Mouse (Mus musculus) bone marrow macrophage, adult 2 months (primary cell): ENCODE data around the gene Pafah1b3. TPM values are rescaled to one million over a fixed set of nuclear protein-coding genes. Genes with fewer than 3 reads are reported as not detected.

Experiments
- H3K27ac ChIP-seq: 2 replicates; pipeline ENCODE4 v1.5.1; 2012; ENCODE audit warnings: low read depth, low read length; ENCODE audit not compliant: insufficient read depth
- H3K4me1 ChIP-seq: 2 replicates; pipeline ENCODE4 v1.6.1; 2012; ENCODE audit warnings: low read length; ENCODE audit not compliant: control insufficient read depth, insufficient read depth
- H3K4me3 ChIP-seq: 2 replicates; pipeline ENCODE4 v1.5.1; 2012; ENCODE audit warnings: mild to moderate bottlenecking, low read length, moderate library complexity; ENCODE audit not compliant: insufficient read depth
- CTCF ChIP-seq: IDR thresholded peaks from 2 replicates; pipeline ENCODE4 v1.5.1; 2012; ENCODE audit warnings: low read depth, mild to moderate bottlenecking, low read length, moderate library complexity
- POLR2A ChIP-seq: IDR thresholded peaks from 2 replicates; pipeline ENCODE4 v1.6.1; 2012; ENCODE audit warnings: mild to moderate bottlenecking, low read depth, low read length, borderline replicate concordance
- polyA plus RNA-seq: library from polyadenylated mRNA; stranded (reverse); fragments of >200 nt; gene quantifications from 2 replicates; pipeline ENCODE4 v1.2.4, GENCODE M21; 2012; ENCODE audit not compliant: missing spikeins, insufficient read depth, insufficient read length

Pafah1b3 gene
- polyA plus RNA-seq, 1 experiment, result 35.5 TPM

DNA sequence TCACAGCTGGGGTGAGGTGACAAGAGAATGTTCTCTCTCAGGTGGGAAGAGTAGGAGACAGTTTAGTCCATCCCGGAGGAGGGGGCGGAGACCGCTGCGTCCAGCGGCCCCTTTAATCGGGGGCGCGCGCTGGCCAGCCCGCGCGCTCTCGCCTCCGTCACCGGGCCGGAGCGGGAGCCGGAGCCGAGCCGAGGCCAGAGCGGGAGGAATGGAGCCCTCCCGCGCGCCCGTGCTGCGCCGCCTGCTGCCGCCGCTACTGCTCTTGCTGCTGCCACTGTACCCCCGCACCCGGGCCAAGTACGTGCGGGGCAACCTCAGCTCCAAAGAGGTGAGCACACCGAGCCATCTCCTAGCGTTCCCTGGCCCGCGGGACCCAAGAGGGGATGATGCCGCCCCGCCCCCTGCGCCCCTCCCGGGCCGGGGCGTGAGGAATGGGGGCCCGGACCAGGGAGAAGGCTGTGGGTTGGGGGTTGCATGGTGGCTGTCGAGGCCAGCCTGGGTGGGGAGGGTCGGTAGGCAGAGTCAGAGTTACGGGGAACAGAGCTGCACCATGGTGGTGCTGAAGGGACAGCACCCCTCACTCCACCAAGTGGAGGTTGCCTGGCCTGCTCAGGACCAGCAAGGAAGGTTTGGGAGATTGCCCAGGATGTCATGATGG lies 8.3 kb upstream of the Pafah1b3 start, which contains the start of gene Tmem145:
Gene Tmem145 (plus strand): TSS at position 151 of the 658 bp plus-strand sequence.
- TF ChIP-seq POLR2A (no peak), CTCF (no peak)

DNA sequence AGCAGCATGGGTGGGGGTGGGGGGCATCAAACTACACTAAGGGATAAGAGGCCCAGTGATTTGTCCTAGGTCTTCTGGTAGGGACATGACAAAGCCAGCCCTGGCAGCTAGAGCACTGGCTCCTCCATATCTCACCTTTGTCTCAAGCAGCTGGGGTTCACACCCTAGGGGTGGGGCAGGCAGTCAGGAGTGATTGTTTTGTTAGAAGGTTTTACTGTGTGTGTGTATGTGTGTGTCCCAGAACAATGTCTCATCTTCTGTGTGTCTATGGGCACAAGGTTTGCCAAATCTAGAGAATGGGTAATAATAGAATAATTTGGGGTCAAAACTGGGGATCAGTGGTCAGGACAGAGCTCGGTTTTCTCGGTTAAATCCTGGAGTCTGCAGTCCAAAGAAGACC lies 7.7 kb upstream of the Pafah1b3 start:
- TF ChIP-seq CTCF (no peak), POLR2A (no peak)
- Histone ChIP-seq H3K4me3 (peak overlapping the region; percentile 60; the same call in 1 of the 2 replicates), H3K4me1 (0 out of 2 replicates have a peak, but pooled peaks cover 3% of the 10 kb centered on the region), H3K27ac (no peak overlapping the region)

More for the DNA sequence above, 8.3 kb upstream of the Pafah1b3 start, which contains the start of gene Tmem145:
- Histone ChIP-seq H3K4me3 (peak within 1 kb of the TSS; percentile 60), H3K27ac (no peak within 1 kb of the TSS), H3K4me1 (0 out of 2 replicates have a peak, but pooled peaks cover 3% of the 10 kb centered on the region)

DNA sequence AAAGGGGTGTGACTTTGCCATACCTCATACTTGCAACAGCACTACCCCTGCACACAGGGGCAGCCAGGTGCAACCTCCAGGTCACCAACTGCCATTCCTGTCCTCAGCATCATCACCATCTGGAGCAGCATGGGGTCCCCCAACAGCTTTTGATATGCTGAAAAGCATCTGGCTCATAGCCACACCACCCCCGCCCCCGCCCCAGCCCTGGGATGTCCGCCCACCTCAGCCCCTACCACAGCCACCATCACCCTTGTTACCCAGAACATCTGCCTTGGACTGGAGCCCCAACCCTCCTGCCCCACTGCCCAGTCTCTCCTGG lies 5.9 kb upstream of the Pafah1b3 start:
- no peak overlapping the region for H3K4me3 ChIP-seq
- H3K4me1 ChIP-seq, result 0 out of 2 replicates have a peak, but pooled peaks cover 3% of the 10 kb centered on the region
- no peak overlapping the region for H3K27ac ChIP-seq
- no peak for TF ChIP-seq POLR2A
- no peak for TF ChIP-seq CTCF

DNA sequence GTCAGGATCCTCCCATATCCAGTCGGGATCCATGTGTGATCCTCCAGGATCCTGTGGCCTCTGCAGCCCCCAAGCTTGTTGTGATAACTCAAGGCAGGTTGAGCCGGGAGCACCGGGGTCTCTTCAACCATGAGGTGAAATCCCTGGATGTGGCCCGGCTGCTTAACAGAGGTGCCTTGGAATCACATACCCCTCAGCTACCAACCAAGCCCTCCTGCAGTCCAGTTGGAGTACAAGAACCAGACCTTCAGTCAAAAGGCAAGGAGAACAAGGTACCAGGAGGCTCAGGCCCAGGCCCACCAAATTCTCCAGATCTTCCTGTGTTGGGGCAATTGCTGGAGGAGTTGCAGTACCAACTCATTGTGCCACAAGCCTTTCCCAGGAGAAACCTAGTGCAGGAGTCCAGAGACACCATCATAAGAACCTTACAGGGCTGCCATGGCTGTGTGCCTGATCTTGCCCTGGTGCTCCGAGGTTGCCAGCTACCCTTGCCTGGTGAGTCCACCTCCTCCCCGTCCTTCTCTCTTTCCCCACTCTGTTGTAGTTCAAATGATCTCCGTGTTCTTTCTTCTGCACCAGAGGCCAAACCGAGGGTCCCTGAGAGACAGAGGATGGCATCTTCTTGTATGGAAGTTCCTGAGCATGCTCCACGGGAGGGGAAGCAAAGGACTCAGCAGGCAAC lies 5.4 kb upstream of the Pafah1b3 start:
- no peak overlapping the region for H3K27ac ChIP-seq
- no peak overlapping the region for H3K4me3 ChIP-seq
- 0 out of 2 replicates have a peak, but pooled peaks cover 4% of the 10 kb centered on the region for H3K4me1 ChIP-seq
- no peak for TF ChIP-seq CTCF
- no peak for TF ChIP-seq POLR2A

DNA sequence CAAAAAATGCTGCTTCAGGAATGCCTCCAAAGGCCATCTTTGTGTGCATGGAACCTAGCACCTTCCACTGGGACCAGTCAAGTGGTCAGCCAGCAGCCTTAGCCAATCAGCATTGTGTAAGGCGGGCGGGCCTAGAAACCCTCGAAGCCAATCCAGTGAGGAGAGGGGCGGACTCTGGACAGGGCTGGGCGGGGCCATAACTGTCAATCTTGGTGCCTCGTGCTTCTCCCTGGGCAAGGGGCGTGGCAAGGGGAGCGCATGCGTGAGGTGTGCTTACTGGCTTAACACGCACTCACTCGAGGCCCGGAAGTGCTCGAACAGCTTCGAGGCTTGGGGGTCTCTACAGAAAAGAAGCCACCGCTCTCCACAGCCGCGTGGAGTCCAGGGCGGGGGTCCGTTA lies 3.3 kb upstream of the Pafah1b3 start, which contains the start of gene Prr19:
Gene Prr19 (plus strand): TSS at position 349 of the 400 bp plus-strand sequence.
- Histone ChIP-seq H3K4me3 (no peak within 1 kb of the TSS), H3K27ac (no peak within 1 kb of the TSS), H3K4me1 (0 out of 2 replicates have a peak, but pooled peaks cover 5% of the 10 kb centered on the region)
- TF ChIP-seq POLR2A (no peak), CTCF (no peak)

DNA sequence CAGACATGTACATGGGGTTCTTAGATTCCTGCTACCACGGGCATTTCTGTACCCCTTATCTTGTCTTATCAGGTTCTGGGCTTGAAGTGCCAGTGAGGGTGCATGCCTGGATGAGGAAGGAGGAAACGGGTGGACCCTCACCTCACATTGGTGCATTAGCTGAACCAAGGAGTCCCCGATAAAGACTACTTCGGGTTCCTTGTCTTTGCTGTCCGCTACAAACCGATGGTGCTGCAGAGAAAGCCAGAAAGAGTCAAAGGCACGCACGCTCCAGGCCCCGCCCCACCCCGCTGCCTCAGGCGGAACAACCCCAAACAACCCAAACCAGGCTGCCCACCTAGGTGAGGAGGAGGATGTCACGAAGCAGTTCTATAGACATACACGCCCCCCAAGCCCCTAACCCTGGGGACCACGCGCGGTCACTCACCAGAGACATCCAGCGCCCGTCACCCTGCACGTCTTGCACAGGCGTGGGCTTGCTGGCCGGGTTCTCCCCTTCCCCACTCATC lies 787 bp downstream of the Pafah1b3 start:
- Histone ChIP-seq H3K27ac (no peak overlapping the region), H3K4me1 (0 out of 2 replicates have a peak, but pooled peaks cover 2% of the 10 kb centered on the region), H3K4me3 (peak overlapping the region; percentile 73)
- no peak for TF ChIP-seq CTCF
- no peak for TF ChIP-seq POLR2A

DNA sequence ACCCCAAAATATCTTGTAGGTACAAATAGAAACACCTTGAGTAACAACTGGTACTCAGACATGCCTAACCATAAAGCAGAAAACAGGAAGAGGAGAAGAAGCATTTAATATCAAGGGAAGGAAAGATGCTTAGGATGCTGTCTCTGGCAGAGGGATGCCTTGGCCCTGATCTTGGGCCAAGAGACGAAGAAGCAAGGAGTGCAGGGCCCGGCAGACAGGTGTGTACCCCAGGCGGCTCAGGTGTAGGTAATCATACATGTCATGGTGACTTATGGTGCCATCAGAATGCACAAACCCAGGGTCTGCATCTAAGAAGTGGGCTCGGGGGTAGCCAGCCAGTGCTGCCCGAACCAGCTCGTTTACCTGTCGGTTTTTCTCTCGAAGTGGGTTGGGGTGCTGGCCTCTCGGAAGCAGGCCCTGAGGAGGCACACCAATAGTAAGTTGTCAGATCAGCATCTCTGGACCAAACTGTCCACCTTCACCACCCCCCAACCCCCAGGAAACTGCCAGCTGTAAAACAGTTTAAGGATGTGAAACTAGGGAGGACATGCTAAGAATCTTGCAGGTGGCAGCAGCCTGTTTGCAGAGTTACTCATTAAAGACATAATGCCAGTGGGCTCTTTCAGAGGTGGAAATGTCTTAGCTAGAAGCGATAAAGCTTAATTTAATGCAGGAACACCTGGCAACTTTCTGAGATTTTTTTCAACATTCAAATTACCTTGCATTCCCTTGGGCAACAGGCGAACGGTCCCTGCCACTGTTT lies 2.6 kb downstream of the Pafah1b3 start:
- Histone ChIP-seq H3K4me3 (no peak overlapping the region), H3K27ac (no peak overlapping the region), H3K4me1 (0 out of 2 replicates have a peak, but pooled peaks cover 2% of the 10 kb centered on the region)
- no peak for TF ChIP-seq CTCF
- TF ChIP-seq POLR2A, result no peak

DNA sequence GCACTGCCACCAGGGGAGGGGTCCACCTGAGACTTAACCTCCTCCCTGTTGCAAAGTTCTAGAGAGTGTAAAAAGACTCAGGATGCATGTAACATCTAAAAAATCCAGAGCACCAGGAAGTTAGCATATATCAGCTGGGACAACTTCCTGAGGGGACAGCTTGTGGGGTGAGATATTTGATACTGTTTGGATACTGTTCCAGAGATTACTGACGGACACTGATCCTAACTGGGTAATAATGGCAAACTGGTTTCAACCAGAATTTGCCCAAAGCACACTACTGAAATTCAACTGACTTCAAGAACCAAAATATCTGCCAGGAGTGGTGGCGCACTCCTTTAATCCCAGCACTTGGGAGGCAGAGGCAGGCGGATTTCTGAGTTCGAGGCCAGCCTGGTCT lies 3.3 kb downstream of the Pafah1b3 start:
- no peak for TF ChIP-seq POLR2A
- no peak for TF ChIP-seq CTCF
- Histone ChIP-seq H3K4me1 (0 out of 2 replicates have a peak, but pooled peaks cover 2% of the 10 kb centered on the region), H3K27ac (no peak overlapping the region), H3K4me3 (no peak overlapping the region)

DNA sequence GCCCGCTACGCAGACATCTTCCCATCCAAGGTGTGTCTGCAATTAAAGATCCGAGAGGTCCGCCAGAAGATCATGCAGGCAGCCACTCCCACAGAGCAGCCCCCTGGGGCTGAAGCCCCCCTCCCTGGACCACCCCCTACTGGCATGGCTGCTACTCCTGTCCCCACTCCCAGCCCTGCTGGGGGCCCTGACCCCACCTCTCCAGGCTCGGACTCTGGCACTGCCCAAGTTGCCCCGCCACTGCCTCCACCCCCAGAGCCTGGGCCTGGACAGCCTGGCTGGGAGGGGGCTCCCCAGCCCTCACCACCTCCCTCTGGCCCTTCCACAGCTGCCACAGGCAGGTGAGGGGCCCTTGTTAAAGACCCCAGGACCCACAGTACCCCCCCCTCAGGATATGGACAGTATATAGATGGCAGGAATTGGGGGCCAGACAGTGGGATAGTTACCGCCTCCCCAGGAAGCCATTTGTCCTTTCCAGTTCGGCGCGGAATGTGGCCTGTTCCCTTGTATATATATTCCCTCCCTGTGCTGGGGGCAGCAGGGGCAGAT lies 4.5 kb downstream of the Pafah1b3 start:
- Histone ChIP-seq H3K4me1 (0 out of 2 replicates have a peak, but pooled peaks cover 2% of the 10 kb centered on the region), H3K4me3 (no peak overlapping the region), H3K27ac (no peak overlapping the region)
- no peak for TF ChIP-seq CTCF
